Mouse (Mus musculus) ES-Bruce4 (cell line): Measurements from ENCODE around the gene Atxn7l1. TPM values are rescaled to one million over a fixed set of nuclear protein-coding genes. Genes with fewer than 3 reads are reported as not detected.
A peak's percentile ranks its signal among the peaks of the same experiment; 100 is the strongest.

Experiments
- H3K27ac ChIP-seq: 2 replicates; pipeline ENCODE4 v1.5.1; 2012; ENCODE audit warnings: low read length, inconsistent platforms; ENCODE audit not compliant: insufficient read depth
- H3K27me3 ChIP-seq: 2 replicates; pipeline ENCODE4 v1.6.1; 2012; ENCODE audit warnings: mild to moderate bottlenecking, low read length, inconsistent platforms; ENCODE audit not compliant: control insufficient read depth, poor library complexity, insufficient read depth, severe bottlenecking
- H3K36me3 ChIP-seq: 2 replicates; pipeline ENCODE4 v1.6.1; 2012; ENCODE audit warnings: inconsistent platforms, mild to moderate bottlenecking, low read length, moderate library complexity; ENCODE audit not compliant: control insufficient read depth, poor library complexity, insufficient read depth, severe bottlenecking
- H3K4me1 ChIP-seq: one replicate; pipeline ENCODE4 v1.8.1; 2011; ENCODE audit warnings: low read length; ENCODE audit not compliant: control insufficient read depth, insufficient read depth
- H3K4me3 ChIP-seq: 2 replicates; pipeline ENCODE4 v1.5.1; 2011; ENCODE audit warnings: low read depth, mild to moderate bottlenecking, low read length
- H3K9ac ChIP-seq: 2 replicates; pipeline ENCODE4 v1.6.1; 2012; ENCODE audit warnings: low read depth, mild to moderate bottlenecking, inconsistent platforms; ENCODE audit not compliant: poor library complexity, severe bottlenecking
- H3K9me3 ChIP-seq: replicated peaks from 2 replicates; pipeline ENCODE4 v1.6.1; 2012; ENCODE audit warnings: mild to moderate bottlenecking, low read length, inconsistent platforms; ENCODE audit not compliant: control insufficient read depth, poor library complexity, insufficient read depth, severe bottlenecking
- CTCF ChIP-seq: IDR thresholded peaks from one replicate; pipeline ENCODE4 v1.8.1; 2011; ENCODE audit warnings: low read depth, low read length
- EP300 ChIP-seq: IDR thresholded peaks from 2 replicates; pipeline ENCODE4 v1.6.1; 2011; ENCODE audit warnings: low read depth, low read length; ENCODE audit not compliant: insufficient read depth
- POLR2A ChIP-seq: IDR thresholded peaks from one replicate; pipeline ENCODE4 v1.8.1; 2011; ENCODE audit warnings: low read length; ENCODE audit not compliant: insufficient read depth
- polyA plus RNA-seq: library from polyadenylated mRNA; stranded (reverse); fragments of >200 nt; gene quantifications from 2 replicates; pipeline ENCODE4 v1.2.4, GENCODE M21; 2011; ENCODE audit warnings: low read depth; ENCODE audit not compliant: missing spikeins, insufficient read depth, insufficient read length

Gene Atxn7l1
- polyA plus RNA-seq, 1 experiment, result 16.1 TPM

- Histone ChIP-seq H3K36me3 (no peaks in the 10 kb centered on the region), H3K4me3 (no peak overlapping the region), H3K4me1 (no peaks in the 10 kb centered on the region), H3K9me3 (no peaks in the 10 kb centered on the region), H3K27ac (no peak overlapping the region), H3K27me3 (no peaks in the 10 kb centered on the region), H3K9ac (no peak overlapping the region)
- TF ChIP-seq CTCF, result no peak
- TF ChIP-seq POLR2A, result no peak
- no peak for TF ChIP-seq EP300
These were observed 167.6 kb downstream of the Atxn7l1 start for GRCm38 (mm10) chr12:33314924-33315643.

GRCm38 (mm10) chr12:33315804-33316203, 168.3 kb downstream of the Atxn7l1 start:
- Histone ChIP-seq H3K4me3 (no peak overlapping the region), H3K36me3 (no peaks in the 10 kb centered on the region), H3K4me1 (no peaks in the 10 kb centered on the region), H3K9me3 (no peaks in the 10 kb centered on the region), H3K27me3 (no peaks in the 10 kb centered on the region), H3K9ac (no peak overlapping the region), H3K27ac (no peak overlapping the region)
- TF ChIP-seq POLR2A (no peak), CTCF (no peak), EP300 (no peak)

- H3K4me1 ChIP-seq, result no peaks in the 10 kb centered on the region
- no peaks in the 10 kb centered on the region for H3K9me3 ChIP-seq
- no peak overlapping the region for H3K9ac ChIP-seq
- H3K27ac ChIP-seq, result no peak overlapping the region
- TF ChIP-seq EP300 (no peak), POLR2A (no peak), CTCF (no peak)
- H3K27me3 ChIP-seq, result no peaks in the 10 kb centered on the region
- no peaks in the 10 kb centered on the region for H3K36me3 ChIP-seq
- no peak overlapping the region for H3K4me3 ChIP-seq
These were observed 170.5 kb downstream of the Atxn7l1 start for GRCm38 (mm10) chr12:33317792-33318530.

GRCm38 (mm10) chr12:33322547-33322946, 175.1 kb downstream of the Atxn7l1 start:
- TF ChIP-seq CTCF (peak; percentile 71), POLR2A (no peak)
- H3K9me3 ChIP-seq, result no peaks in the 10 kb centered on the region
- no peak overlapping the region for H3K4me3 ChIP-seq
- H3K36me3 ChIP-seq, result no peaks in the 10 kb centered on the region
- no peaks in the 10 kb centered on the region for H3K4me1 ChIP-seq
- H3K27ac ChIP-seq, result no peak overlapping the region
- no peaks in the 10 kb centered on the region for H3K27me3 ChIP-seq
- no peak overlapping the region for H3K9ac ChIP-seq

GRCm38 (mm10) chr12:33323821-33324220, 176.3 kb downstream of the Atxn7l1 start:
- H3K36me3 ChIP-seq, result no peaks in the 10 kb centered on the region
- no peaks in the 10 kb centered on the region for H3K27me3 ChIP-seq
- H3K4me1 ChIP-seq, result no peaks in the 10 kb centered on the region
- no peak overlapping the region for H3K27ac ChIP-seq
- no peak overlapping the region for H3K9ac ChIP-seq
- no peak overlapping the region for H3K4me3 ChIP-seq
- H3K9me3 ChIP-seq, result no peaks in the 10 kb centered on the region
- TF ChIP-seq CTCF (no peak), EP300 (no peak), POLR2A (no peak)

GRCm38 (mm10) chr12:33325424-33325823, 177.9 kb downstream of the Atxn7l1 start:
- Histone ChIP-seq H3K36me3 (no peaks in the 10 kb centered on the region), H3K9ac (no peak overlapping the region), H3K27ac (no peak overlapping the region), H3K9me3 (no peaks in the 10 kb centered on the region), H3K27me3 (no peaks in the 10 kb centered on the region), H3K4me1 (no peaks in the 10 kb centered on the region), H3K4me3 (no peak overlapping the region)
- TF ChIP-seq POLR2A, result no peak
- TF ChIP-seq CTCF, result no peak
- TF ChIP-seq EP300, result no peak
